Mouse (Mus musculus) thymus, adult 2 months (tissue): ENCODE results near the gene Neurl4.
"Not testable (repeated sequence)": the region's sequence is repeated elsewhere in the genome, so short reads cannot be mapped to it uniquely, and the experiment has no call there.

Source experiments
- CTCF ChIP-seq: fragments of 200-500 bp; IDR thresholded peaks from 2 replicates; pipeline ENCODE4 v1.5.1; 2012; ENCODE audit warnings: mild to moderate bottlenecking, control low read depth, low read length, moderate library complexity, borderline replicate concordance; ENCODE audit not compliant: control insufficient read depth, poor library complexity, insufficient read depth; ENCODE audit errors: extremely low read depth
- POLR2A ChIP-seq: fragments of 200-500 bp; IDR thresholded peaks from 2 replicates; pipeline ENCODE4 v1.6.1; 2012; ENCODE audit warnings: mild to moderate bottlenecking, low read length, control low read depth, moderate library complexity; ENCODE audit not compliant: control insufficient read depth, poor library complexity, insufficient read depth; ENCODE audit errors: extremely low read depth

DNA sequence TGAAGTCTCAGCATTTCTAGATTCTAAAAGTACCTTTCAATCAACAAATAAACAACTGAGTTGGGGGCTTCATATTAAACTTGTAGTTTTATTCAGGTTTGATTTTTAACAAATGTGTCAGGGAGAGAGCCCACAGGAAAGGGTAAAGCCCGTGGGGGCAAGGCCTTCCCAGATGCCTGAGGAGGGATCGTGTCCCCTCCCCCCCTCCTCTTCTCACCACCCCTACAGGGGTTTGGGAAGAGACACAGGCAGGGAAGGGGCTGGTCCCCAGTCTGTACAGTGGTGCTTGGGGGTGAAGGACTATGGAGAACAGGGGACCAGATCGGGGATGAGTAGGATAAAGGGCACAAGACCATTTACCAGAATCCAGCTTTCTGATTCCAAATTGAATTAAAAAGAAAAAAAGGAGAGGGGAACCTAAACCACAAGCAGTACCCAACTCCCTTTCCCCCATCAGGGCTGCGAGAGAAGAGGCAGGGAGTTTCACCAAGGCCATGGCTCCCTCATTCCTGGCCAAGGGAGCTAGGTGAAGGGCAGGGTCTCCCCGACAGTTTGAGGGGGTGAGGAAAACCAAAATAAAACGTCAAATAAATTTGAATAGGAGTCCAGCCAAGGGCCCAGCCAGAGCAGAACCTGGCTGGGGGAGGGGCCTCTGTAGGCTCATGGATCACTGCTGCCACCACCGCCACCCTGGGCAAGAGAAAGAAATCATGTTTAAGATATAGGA lies 15.9 kb downstream of the Neurl4 start:
- TF ChIP-seq CTCF, POLR2A: not testable (repeated sequence)
